Mouse (Mus musculus): ENCODE results near the gene Zfp13. TPM values are rescaled to one million over a fixed set of nuclear protein-coding genes. Genes with fewer than 3 reads are reported as not detected.

The Zfp13 gene
- 12.3 and 15.6 TPM in 2 replicates for polyA plus RNA-seq (2014; fragmentation: Nextera tagmentation; extraction: Ambion mirVana)

DNA sequence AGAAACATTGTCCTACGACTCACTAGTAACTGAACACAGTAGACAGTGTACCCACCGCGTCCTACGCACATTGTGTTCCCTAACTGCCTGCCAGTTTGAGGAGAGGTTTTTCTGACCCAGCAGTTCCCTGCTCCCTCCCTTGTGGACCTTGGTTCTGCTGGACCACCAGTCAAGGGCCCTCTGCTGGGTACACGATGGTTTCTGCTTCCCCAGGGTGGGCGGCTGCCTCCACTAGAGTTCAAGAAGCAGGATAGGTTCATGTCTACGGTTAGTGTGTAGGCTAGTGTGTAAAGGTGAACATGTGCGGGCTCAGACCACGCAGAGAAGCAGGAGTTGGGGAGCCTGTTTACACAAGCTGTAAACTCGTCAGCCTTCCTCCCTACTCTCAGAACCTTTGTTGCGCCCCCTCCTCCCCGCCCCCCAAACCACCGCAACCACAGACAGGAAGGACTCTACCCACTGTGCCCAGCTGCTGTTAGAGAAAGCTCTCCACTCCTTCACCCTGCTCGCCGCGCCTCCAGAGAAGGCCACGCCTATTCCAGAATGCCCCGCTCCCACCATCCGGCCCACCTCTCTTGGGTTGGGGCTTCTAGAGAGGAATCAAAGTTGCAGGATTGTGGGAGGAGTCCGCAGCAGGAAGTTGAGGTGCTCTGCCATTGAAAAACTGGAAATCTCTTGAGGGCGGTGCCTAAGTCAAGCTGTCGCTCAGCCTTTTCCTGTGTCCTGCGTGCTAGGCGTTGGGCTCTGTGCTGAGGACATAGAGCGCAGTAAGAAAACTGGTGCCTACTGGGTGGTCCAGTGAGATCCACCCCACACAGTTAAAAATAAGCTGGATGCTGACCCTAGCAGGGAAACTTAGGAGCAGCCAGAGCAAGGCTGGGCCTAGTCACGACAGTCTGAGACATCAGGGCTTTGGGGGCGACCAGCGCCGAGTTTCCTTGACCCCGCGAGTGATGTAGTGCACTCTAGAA lies at the start of gene Zfp13:
Gene Zfp13 (minus strand): TSS at position 906 of the 971 bp plus-strand sequence.
- no peaks in the 10 kb centered on the region for H3K27me3 ChIP-seq (ENCODE audit: insufficient read depth, low read length)
- WGBS: 5% methylated on average over 31 of the region's 31 CpGs
- H3K27ac ChIP-seq (ENCODE audit: low read depth): peak within 1 kb of the TSS; percentile 93
- 0 out of 2 replicates have a peak, but pooled peaks cover 5% of the 10 kb centered on the region for H3K4me1 ChIP-seq (ENCODE audit: insufficient read depth)
- no peaks in the 10 kb centered on the region for H3K9me3 ChIP-seq (ENCODE audit: low read depth, low read length)
- peak; percentile 97 for ATAC-seq (ENCODE audit: insufficient read depth)
- no peak for TF ChIP-seq CTCF (IDR thresholded peaks at IDR 0.05; ENCODE audit: low read depth)
- DNase-seq: peak; percentile 97
- H3K9ac ChIP-seq: peak within 1 kb of the TSS; percentile 65
- H3K4me2 ChIP-seq: peak within 1 kb of the TSS; percentile 80
- H3K36me3 ChIP-seq (ENCODE audit: insufficient read depth): no peaks in the 10 kb centered on the region
- H3K4me3 ChIP-seq (ENCODE audit: low read depth, low read length): peak within 1 kb of the TSS; percentile 46

DNA sequence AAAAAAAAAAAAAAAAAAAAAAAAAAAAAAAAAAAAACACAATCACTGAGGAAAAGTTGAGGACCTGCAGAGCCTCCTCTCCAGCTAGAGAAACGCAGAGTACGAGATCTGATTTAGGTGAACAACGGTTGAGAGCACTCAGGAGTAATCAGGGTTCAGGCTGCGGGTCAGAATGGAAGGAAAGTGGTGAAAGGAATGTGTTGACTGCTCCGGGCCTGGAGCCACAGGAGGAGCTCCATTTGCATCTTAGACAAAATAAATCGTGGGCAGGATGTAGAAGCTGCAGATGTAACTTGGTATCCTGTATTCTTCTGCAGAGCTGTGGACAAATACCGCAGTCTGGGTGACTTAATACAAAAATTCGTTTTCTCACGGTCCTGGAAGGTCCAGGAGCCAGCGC lies 46.6 kb upstream of the Zfp13 start:
- WGBS: 32% methylated on average over 10 of the region's 10 CpGs

DNA sequence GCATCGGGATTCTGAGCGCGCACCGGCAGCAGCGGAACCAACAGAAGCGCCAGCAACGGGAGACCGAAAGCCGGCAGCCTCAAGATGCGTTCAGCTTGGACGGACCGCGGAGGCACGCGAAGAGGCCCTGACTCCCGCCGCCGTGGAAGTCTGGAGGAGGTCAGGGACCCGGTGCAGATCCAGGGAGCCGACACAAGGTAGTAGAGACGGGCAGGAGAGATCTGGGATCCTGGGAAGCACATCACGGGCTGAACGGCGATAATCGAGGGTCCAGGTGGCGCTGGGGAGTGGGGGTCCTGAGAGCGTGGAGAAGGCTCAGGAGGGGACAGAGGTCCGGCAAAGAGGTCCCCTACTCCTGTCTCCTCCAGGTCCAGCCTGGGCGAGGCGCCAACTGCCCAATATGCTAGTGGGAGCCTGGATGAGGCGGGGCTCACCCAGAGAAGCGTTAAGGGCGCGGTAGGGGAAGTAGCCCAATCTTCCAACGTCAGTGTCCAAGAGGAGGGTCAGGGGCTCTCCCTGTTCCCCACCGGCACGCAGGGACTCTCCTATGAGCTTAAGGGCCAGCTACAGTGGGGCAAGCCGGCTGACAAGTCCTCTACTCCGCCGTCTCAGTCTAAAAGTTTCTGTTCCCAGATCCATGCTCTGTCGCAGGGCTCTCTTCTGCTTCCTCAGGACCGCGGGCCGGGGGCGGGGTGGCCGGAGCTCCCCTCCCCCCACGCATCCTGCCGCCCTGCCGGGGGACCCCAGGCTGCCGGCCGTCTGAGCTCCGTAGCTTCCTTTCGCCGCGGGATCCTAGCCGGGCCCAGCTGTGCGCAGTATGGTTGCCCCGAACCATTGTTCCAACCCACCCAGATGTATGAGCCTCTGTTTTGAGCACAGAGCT lies 45.6 kb upstream of the Zfp13 start, which contains the start of gene Mmp25:
Gene Mmp25 (minus strand): TSS at position 665 of the 883 bp plus-strand sequence.
- DNase-seq: peak; percentile 48
- under 1% methylated on average over 55 of the region's 58 CpGs for whole genome bisulfite sequencing
- TF ChIP-seq CTCF (IDR thresholded peaks at IDR 0.05; ENCODE audit: low read depth): no peak

More for the DNA sequence above, 46.6 kb upstream of the Zfp13 start:
- Histone ChIP-seq H3K9ac (no peak overlapping the region), H3K4me2 (no peak overlapping the region), H3K4me1 (ENCODE audit: insufficient read depth) (no peaks in the 10 kb centered on the region), H3K36me3 (ENCODE audit: insufficient read depth) (no peaks in the 10 kb centered on the region), H3K9me3 (ENCODE audit: low read depth, low read length) (no peaks in the 10 kb centered on the region), H3K27ac (ENCODE audit: low read depth) (no peak overlapping the region), H3K27me3 (ENCODE audit: insufficient read depth, low read length) (peaks cover 19% of the 10 kb centered on the region), H3K4me3 (ENCODE audit: low read depth, low read length) (no peak overlapping the region)
- DNase-seq (peak; percentile 18), ATAC-seq (ENCODE audit: insufficient read depth) (no peak)
- no peak for TF ChIP-seq CTCF (IDR thresholded peaks at IDR 0.05; ENCODE audit: low read depth)

DNA sequence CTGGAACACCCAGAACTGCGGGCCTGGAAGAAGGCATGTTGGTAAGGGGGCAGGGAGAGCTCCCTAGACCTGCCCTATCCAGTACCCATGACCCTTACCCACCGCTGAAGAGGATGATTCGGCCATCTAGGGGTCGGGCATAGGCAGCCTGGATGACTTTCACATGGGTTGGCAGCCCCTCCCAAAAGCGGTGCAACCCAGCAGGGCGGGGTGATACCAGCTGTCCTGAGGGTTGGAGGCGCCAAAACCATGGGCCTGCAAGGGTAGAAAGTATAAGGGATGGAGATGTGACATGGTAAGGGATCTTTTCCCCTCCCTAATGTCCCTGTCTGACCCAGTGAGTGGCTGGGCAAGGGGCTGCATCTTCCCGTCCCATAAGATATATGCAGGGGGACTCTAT lies 32.0 kb upstream of the Zfp13 start:
- H3K4me2 ChIP-seq: no peak overlapping the region
- H3K9me3 ChIP-seq (ENCODE audit: low read depth, low read length): no peaks in the 10 kb centered on the region
- DNase-seq: no peak
- H3K4me3 ChIP-seq (ENCODE audit: low read depth, low read length): no peak overlapping the region
- no peak overlapping the region for H3K9ac ChIP-seq
- no peak for ATAC-seq (ENCODE audit: insufficient read depth)
- H3K4me1 ChIP-seq (ENCODE audit: insufficient read depth): no peaks in the 10 kb centered on the region
- 74% methylated on average over 8 of the region's 8 CpGs for WGBS
- H3K36me3 ChIP-seq (ENCODE audit: insufficient read depth): no peaks in the 10 kb centered on the region
- no peak for TF ChIP-seq CTCF (IDR thresholded peaks at IDR 0.05; ENCODE audit: low read depth)
- no peak overlapping the region for H3K27ac ChIP-seq (ENCODE audit: low read depth)
- no peaks in the 10 kb centered on the region for H3K27me3 ChIP-seq (ENCODE audit: insufficient read depth, low read length)

More for the DNA sequence above, 45.6 kb upstream of the Zfp13 start, which contains the start of gene Mmp25:
- Histone ChIP-seq H3K36me3 (ENCODE audit: insufficient read depth) (no peaks in the 10 kb centered on the region), H3K4me3 (ENCODE audit: low read depth, low read length) (peak within 1 kb of the TSS; percentile 48), H3K9me3 (ENCODE audit: low read depth, low read length) (no peaks in the 10 kb centered on the region), H3K9ac (peak within 1 kb of the TSS; percentile 48), H3K4me2 (peak within 1 kb of the TSS; percentile 87), H3K27me3 (ENCODE audit: insufficient read depth, low read length) (peaks cover 19% of the 10 kb centered on the region), H3K4me1 (ENCODE audit: insufficient read depth) (no peaks in the 10 kb centered on the region), H3K27ac (ENCODE audit: low read depth) (no peak within 1 kb of the TSS)
- peak; percentile 59 for ATAC-seq (ENCODE audit: insufficient read depth)

DNA sequence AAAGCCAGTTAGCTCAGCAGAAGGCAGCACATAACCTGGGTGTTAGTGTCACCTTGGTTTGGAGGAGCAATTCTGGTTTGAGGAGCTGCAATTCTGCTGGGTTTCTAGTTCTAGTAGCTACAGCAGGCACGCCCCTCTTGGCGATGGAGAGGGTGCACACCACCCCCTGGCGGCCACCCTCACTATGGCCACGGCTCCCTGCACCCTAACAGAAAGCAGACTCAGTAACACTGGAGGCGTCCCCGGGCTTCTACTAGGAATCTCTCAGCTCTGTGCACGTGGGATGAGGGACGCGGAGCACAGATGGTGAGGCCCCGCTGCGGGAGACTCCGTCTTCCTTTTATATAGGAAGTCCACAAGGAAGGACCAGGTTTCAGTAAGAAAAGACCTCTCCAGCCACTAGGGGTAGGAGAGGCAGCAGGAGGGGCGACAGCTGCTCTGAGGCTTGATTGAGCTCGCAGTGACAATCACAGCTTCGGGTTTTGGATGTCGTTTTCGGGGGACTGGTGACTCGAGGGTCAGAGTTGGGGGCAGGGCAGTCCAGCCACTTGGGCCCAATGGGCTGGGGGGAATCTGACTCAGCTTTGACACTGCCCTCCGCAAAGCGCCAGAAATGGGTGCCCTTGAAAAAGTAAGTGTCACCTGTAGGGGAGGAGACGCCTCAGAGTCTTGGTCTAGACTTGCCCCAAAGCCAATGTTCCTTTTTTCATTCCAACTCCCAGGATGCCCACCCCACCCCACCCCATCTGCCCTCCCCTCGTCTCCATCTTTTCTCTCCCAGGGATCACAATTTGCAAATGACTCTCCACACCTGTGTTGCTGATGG lies 31.1 kb upstream of the Zfp13 start:
- no peak overlapping the region for H3K4me3 ChIP-seq (ENCODE audit: low read depth, low read length)

DNA sequence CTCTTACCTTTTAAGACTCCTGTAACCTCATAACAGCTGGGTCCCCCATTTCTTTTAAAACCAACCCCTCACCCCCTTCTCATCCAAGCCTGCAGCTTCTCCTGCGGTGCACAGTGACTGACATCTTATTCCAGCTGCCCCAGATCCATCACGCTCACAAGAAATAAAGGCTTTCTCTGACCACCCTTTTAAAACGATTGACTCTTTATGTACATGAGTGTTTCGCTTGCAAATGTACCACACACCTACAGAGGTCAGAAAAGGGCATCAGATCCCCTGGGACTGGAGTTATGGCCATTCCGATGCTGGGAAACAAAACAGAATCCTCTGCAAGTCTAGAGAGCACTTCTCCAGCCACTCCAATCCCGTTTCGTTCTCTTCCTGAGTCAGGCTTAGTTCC lies 28.5 kb upstream of the Zfp13 start:
- Histone ChIP-seq H3K27ac (ENCODE audit: low read depth) (no peak overlapping the region), H3K9ac (no peak overlapping the region), H3K36me3 (ENCODE audit: insufficient read depth) (no peaks in the 10 kb centered on the region), H3K9me3 (ENCODE audit: low read depth, low read length) (no peaks in the 10 kb centered on the region), H3K4me1 (ENCODE audit: insufficient read depth) (no peaks in the 10 kb centered on the region), H3K4me3 (ENCODE audit: low read depth, low read length) (no peak overlapping the region), H3K4me2 (no peak overlapping the region), H3K27me3 (ENCODE audit: insufficient read depth, low read length) (no peaks in the 10 kb centered on the region)
- no peak for TF ChIP-seq CTCF (IDR thresholded peaks at IDR 0.05; ENCODE audit: low read depth)
- DNase-seq: no peak
- WGBS: 15% methylated on average over 7 of the region's 7 CpGs
- no peak for ATAC-seq (ENCODE audit: insufficient read depth)

More for the DNA sequence above, 31.1 kb upstream of the Zfp13 start:
- H3K36me3 ChIP-seq (ENCODE audit: insufficient read depth): no peaks in the 10 kb centered on the region
- TF ChIP-seq CTCF (IDR thresholded peaks at IDR 0.05; ENCODE audit: low read depth): peak; percentile 91
- H3K9ac ChIP-seq: no peak overlapping the region
- H3K27ac ChIP-seq (ENCODE audit: low read depth): no peak overlapping the region
- no peaks in the 10 kb centered on the region for H3K4me1 ChIP-seq (ENCODE audit: insufficient read depth)
- ATAC-seq (ENCODE audit: insufficient read depth) (peak; percentile 93), DNase-seq (peak; percentile 87)
- peak overlapping the region; percentile 41 for H3K4me2 ChIP-seq
- H3K27me3 ChIP-seq (ENCODE audit: insufficient read depth, low read length): no peaks in the 10 kb centered on the region
- 16% methylated on average over 22 of the region's 22 CpGs for WGBS
- H3K9me3 ChIP-seq (ENCODE audit: low read depth, low read length): no peaks in the 10 kb centered on the region

All from lung, embryonic 14.5 days (tissue).